Mouse (Mus musculus) c-Kit-positive CD71-positive TER-119-positive erythroid progenitor cells, embryonic 14.5 days (primary cell): ENCODE results near the gene Eci1.
A peak's percentile ranks its signal among the peaks of the same experiment; 100 is the strongest.
"Not testable (repeated sequence)": the region's sequence is repeated elsewhere in the genome, so short reads cannot be mapped to it uniquely, and the experiment has no call there.

ENCODE experiments used
- DNase-seq: peaks from one replicate; pipeline ENCODE4 v3.0.0-alpha.2; 2013; ENCODE audit warnings: low spot score

Eci1 gene

GRCm38 (mm10) chr17:24426471-24427169 lies at the start of gene Eci1:
Eci1 (plus strand) TSS chr17:24426641.
- DNase-seq: peak; percentile 88

DNA sequence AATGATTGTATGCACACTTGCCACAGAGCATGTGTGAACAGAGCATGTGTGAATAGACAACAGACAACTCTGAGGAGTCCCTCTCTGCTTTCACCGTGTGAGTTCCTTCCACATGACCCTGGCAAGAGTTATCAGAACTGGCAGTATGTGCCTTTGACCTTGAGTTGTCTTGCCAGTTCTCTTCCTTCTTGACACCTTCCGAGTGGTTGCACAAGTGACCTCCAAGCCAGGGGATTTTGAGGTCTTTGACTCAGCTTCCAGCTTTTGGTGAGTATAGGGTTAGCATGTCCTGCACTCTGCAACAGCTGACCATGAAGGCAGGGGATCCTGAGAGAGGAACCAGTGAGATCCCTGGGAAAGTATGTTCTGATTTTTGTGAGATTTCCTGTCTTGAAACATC lies 47.9 kb upstream of the Eci1 start:
- no peak for DNase-seq

GRCm38 (mm10) chr17:24383789-24384188 lies 42.7 kb upstream of the Eci1 start:
- DNase-seq: no peak

GRCm38 (mm10) chr17:24388711-24389110 lies 37.7 kb upstream of the Eci1 start:
- DNase-seq: no peak

GRCm38 (mm10) chr17:24389865-24390264 lies 36.6 kb upstream of the Eci1 start:
- DNase-seq: no peak

DNA sequence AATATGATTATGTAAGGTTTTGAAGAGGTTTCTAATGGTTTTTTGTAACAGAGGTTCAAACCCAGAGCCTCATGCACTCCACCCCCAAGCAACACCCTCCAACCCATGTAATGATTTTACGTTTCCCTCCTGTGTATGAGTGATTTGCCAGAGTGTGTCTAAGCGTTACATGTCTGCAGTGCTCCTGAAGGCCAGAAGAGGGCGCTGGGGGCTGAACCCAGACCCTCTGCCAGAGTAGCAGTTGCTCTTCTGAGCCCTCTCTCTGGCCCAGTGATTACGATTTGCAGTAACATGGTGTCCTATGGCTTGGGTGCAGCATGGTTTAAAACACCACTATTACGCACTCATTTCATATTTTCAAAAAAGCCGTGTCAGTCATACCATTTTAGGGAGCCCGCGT lies 35.3 kb upstream of the Eci1 start:
- no peak for DNase-seq

GRCm38 (mm10) chr17:24393527-24393926 lies 32.9 kb upstream of the Eci1 start:
- DNase-seq: no peak

- DNase-seq: no peak
Measured at GRCm38 (mm10) chr17:24394456-24394855, 32.0 kb upstream of the Eci1 start.

DNA sequence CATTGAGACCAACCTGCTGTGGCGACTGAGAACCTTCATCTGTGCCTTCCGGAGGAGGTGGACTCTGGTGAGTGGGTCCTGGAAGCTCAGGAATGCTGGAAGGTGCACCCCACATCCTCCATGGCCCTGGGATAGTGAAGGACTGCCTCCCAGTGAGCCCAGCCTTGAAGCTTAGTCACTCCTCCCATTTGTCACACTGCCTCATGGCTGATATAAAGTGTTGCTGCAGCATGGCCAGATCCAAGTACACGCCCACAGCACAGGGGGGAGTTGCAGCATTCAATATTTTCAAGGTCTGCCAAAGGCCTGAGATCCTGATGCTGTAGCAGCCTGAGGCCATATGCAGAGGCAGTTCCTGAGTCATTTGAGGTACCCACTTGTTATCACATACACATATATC lies 24.1 kb upstream of the Eci1 start:
- no peak for DNase-seq

GRCm38 (mm10) chr17:24407116-24407803 lies 19.2 kb upstream of the Eci1 start:
- no peak for DNase-seq

DNA sequence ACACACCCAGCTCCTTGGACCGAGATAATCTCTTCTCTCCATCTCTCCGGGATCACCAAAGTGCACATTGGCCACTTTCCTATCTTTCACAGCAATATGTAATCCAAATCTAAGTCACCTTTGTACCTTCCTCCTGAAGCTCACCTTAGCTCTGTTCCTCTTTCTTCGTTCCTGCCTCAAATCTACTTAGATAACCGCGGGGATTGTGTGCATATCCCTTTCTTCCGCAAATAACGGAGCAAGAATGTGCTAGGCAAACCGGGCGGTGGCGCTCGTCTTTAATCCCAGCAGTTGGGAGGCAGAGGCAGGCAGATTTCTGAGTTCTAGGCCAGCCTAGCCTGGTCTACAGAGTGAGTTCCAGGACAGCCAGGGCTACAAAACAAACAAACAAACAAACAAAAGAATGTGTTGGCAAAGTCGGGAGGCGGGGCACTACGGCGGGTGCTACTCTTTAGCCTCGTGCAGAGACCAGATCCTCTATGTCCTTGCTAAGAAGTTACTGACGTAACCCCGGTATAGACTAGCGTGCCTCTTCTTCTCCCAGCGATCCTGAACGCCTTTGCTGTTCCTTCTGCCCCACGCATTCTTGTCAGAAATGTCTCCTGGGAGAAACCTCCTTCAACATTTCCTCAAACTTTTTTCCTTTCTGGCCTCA lies 12.8 kb upstream of the Eci1 start:
- peak; percentile 52 for DNase-seq

GRCm38 (mm10) chr17:24414230-24414976 lies 12.0 kb upstream of the Eci1 start, which contains the start of gene Rnps1:
Rnps1 (plus strand) TSS chr17:24414565.
- DNase-seq: peak; percentile 100

DNA sequence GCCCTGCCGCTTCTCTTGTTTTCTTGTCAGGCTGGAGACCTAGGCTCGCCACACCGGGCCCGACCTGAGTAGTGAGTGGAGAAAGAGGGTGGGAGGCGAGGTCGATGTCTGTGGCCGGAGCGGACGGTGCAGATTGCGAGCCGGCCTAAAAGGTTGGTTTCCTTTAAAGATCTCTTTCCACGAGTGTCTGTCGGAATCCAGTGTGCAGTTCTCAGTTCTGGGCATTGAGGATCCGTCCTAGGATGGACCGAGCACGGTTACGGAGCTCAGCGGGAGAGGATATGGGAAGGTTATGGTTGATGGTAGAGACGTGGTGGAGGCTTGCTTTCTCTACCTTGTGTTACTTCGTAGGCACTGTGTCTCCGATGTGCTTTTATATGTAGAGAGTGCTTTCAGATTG lies 11.4 kb upstream of the Eci1 start:
- no peak for DNase-seq

DNA sequence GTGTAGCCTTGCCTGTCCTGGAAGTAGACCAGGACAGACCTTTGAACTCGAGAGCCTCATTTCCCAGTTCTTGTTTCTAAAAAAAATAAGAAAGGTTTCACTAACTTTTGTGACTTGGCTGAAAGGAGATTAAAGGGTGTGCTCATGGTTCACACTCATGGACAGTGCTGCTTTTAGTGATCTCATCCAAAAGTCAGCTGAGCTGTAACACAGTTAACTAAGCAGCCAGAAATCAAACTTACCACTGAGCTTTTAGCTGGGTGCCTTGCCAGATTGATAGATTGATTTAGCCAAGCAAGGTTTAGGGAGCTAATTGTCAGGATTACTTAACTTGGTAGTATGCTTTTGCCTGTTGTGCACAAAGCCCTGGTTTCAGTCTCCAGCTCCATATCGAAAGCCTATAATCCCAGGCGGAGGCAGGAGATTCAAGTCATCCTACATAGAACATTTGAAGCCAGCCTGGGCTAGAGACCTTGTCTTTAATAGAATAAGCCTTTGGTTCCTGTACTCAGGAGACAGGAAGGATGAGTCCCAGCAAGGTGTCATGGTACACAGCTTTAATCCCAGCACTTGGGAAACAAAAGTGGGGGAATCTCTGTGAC lies 10.3 kb upstream of the Eci1 start:
- DNase-seq: no peak

DNA sequence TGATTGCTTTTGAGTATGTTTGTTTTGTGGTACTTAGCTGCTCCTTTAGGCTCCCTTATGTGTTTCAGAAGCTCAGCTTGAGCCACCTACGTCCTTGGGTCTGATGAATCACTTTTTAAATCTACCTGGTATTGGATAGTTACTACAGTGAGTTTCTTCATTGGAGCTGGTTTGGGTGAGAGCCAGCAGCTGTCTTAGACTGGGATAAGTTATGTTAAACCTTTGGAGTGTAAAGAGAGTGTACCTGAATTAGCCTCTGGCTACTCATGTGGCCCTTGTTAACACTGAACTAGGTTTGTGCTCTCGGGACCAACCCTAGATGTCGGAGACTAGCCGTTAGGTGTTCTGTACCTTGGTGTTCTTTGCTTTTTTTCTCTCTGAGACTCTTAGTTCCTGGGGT lies 3.3 kb upstream of the Eci1 start:
- DNase-seq: no peak

DNA sequence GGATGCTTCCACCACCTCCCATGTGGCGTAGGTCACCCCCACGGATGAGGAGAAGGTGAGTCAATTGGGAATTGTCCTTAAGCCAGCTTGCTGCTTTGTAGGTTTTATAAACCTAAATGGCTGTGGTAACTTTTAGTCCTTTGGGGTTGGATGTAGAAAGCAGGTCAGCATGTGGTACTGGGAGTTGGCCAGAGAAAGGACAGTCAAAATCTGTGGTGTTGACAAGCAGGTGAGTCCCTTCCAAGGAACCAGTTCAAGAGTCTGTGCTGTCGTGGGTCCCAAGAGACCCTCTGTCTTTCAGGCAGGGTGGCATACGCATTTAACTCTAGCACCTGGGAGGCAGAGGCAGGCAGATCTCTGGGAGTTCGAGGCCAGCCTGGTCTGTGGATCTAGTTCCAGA lies 2.0 kb upstream of the Eci1 start:
- DNase-seq: no peak

DNA sequence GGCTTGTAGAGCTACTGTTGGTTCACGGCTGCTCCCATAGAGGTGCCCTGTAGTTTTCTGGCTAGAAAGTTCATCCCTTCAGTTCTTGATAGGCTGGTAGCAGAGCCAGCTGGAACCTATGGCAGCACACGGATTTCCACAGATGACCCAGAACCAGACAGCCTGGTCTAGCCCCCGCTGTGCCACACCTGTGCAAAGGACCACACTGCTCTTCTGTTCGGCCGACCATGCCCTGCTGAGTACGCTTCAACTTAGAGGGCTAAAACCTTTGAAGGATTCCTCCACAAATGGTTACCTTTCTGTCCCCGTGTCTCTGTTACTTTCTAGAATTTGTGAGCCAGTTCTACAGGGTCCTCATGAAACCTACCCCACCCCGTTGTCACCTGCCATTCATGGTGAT lies 1.1 kb upstream of the Eci1 start:
- DNase-seq: not testable (repeated sequence)

- DNase-seq: no peak
Measured at GRCm38 (mm10) chr17:24425905-24426304, 536 bp upstream of the Eci1 start.

DNA sequence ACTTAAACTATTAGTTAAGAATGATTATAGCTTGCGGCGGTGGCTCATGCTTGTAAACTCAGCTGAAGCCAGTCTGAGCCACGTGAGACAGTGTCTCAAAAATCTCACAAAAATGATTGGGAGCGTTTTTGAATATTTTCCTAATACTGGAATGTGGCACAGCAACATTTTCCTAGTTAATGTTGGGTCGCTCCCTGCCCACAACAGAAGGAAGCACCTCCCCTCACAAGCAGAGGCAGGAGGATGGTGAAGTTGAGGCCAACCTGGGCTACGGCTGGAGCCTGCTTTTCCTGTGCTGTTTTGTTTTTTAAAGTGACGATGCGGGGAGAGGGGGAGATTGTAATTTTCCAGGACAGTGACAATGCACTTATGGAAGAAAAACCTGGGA lies 723 bp downstream of the Eci1 start:
- DNase-seq: peak; percentile 32

DNA sequence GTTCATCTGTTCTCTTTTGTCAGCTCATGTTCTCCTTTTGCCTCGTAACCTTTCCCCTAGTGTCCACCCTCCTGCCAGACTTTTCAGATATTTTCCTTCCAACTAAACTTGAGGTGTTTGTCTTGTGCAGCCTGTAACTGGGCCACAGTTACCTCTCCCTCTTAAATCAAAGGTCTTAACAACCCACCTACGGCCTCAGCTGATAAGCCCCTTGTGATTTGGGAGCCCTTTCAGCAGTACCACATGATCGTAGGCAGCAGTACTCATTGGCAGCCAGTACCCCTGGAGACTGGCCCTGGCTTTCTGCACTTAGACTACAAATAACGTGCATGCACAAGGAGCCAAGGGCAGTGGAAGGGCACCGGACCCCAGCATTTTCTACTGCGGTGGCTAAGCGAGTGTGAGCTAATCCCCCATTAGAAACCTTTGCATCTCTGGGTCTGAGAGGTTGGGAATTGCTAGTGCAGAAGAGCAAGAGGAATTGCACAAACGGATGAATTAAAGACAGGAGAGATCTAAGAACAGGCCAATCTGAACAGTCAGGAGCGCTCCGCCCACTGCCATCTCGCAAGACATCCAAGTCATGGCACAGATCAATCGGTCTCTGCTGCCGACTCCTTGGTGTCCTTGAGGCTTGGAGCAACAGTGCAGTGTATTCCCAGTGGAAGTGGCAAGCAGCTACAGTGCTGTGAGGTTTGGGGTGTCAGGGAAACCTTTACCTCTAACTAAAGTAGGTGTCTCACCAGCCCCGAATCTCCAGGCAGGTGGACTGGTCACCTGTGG lies 3.0 kb downstream of the Eci1 start:
- DNase-seq: no peak

DNA sequence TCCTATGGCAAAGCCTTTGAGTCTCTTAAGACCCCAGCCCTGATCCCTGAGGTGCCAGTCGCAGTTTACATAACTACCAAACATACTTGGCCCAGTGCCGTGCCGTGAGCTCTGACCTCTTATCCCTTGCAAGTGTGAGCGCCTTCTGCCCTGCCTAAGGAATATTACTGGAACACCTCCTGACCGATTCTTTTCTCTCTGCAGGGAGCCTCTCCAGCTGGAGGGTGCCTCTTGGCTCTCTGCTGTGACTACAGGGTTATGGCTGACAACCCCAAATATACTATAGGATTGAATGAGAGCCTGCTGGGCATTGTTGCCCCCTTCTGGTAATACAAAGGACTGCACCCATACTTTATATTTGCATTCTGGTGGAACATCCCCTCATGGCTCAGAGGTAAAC lies 10.6 kb downstream of the Eci1 start:
- peak; percentile 61 for DNase-seq
